Mouse (Mus musculus) bone marrow, adult 2 months (tissue): ENCODE results near the gene Prrt1. TPM values are rescaled to one million over a fixed set of nuclear protein-coding genes. Genes with fewer than 3 reads are reported as not detected.

Experiments
- H3K27ac ChIP-seq: fragments of 200-500 bp; 2 replicates; pipeline ENCODE4 v1.5.1; 2012; ENCODE audit warnings: low read depth, mild to moderate bottlenecking, control low read depth, inconsistent platforms, low read length; ENCODE audit not compliant: control insufficient read depth, poor library complexity, insufficient read depth
- H3K4me1 ChIP-seq: fragments of 200-500 bp; 2 replicates; pipeline ENCODE4 v1.6.1; 2011; ENCODE audit warnings: low read length; ENCODE audit not compliant: control insufficient read depth, insufficient read depth
- H3K4me3 ChIP-seq: fragments of 200-500 bp; replicated peaks from 2 replicates; pipeline ENCODE3; 2011; ENCODE audit warnings: mild to moderate bottlenecking, low read depth, low read length, control low read depth; ENCODE audit not compliant: control insufficient read depth
- CTCF ChIP-seq: fragments of 200-500 bp; IDR thresholded peaks from 2 replicates; pipeline ENCODE4 v1.5.1; 2011; ENCODE audit warnings: low read length, control low read depth; ENCODE audit not compliant: control insufficient read depth, insufficient read depth
- POLR2A ChIP-seq: fragments of 200-500 bp; IDR thresholded peaks from 2 replicates; pipeline ENCODE4 v1.6.1; 2011; ENCODE audit warnings: low read depth, mild to moderate bottlenecking, control low read depth, low read length, borderline replicate concordance; ENCODE audit not compliant: control insufficient read depth
- WGBS: fragments of 180-500 bp; shearing (Covaris S2); methylation state at CpG from one replicate; pipeline ENCODE4 v1.1.7; 2018; 5-methylcytosine and 5-hydroxymethylcytosine counted together
- polyA plus RNA-seq: library from polyadenylated mRNA; stranded (reverse); fragments of >200 nt; gene quantifications from 2 replicates; pipeline ENCODE4 v1.2.4, GENCODE M21; 2011; ENCODE audit warnings: low replicate concordance; ENCODE audit not compliant: missing spikeins, insufficient read depth, insufficient read length

The Prrt1 gene
- polyA plus RNA-seq, 1 experiment = 4.5 TPM

GRCm38 (mm10) chr17:34639461-34640255 is 10.3 kb downstream of the Prrt1 start:
- H3K4me3 ChIP-seq = no peak overlapping the region
- TF ChIP-seq CTCF (no peak), POLR2A (no peak)
- H3K4me1 ChIP-seq = peaks cover 4% of the 10 kb centered on the region; the same call in 1 of the 2 replicates
- 45% methylated on average over 7 of the region's 7 CpGs for WGBS
- H3K27ac ChIP-seq = peak overlapping the region; percentile 92

GRCm38 (mm10) chr17:34640778-34641601 is 11.7 kb downstream of the Prrt1 start:
- 0 out of 2 replicates have a peak overlapping the region, but pooled peaks have one; percentile 50 for H3K27ac ChIP-seq
- H3K4me3 ChIP-seq = no peak overlapping the region
- 44% methylated on average over 11 of the region's 11 CpGs for whole genome bisulfite sequencing
- TF ChIP-seq CTCF (no peak), POLR2A (no peak)
- H3K4me1 ChIP-seq = peaks cover 4% of the 10 kb centered on the region; the same call in 1 of the 2 replicates

- H3K27ac ChIP-seq = no peak overlapping the region
- TF ChIP-seq POLR2A = no peak
- no peak for TF ChIP-seq CTCF
- 55% methylated on average over 3 of the region's 3 CpGs for WGBS
- peaks cover 7% of the 10 kb centered on the region for H3K4me1 ChIP-seq
- H3K4me3 ChIP-seq = no peak overlapping the region
Measured at GRCm38 (mm10) chr17:34641945-34642344, 12.6 kb downstream of the Prrt1 start.

GRCm38 (mm10) chr17:34643379-34643778 is 14.0 kb downstream of the Prrt1 start:
- H3K4me1 ChIP-seq = peaks cover 9% of the 10 kb centered on the region
- WGBS = 89% methylated on average over 4 of the region's 4 CpGs
- no peak overlapping the region for H3K4me3 ChIP-seq
- H3K27ac ChIP-seq = no peak overlapping the region
- TF ChIP-seq CTCF (no peak), POLR2A (no peak)

- Histone ChIP-seq H3K4me3 (no peak overlapping the region), H3K27ac (no peak overlapping the region), H3K4me1 (peaks cover 7% of the 10 kb centered on the region)
- no peak for TF ChIP-seq CTCF
- TF ChIP-seq POLR2A = no peak
- WGBS = 81% methylated on average over 10 of the region's 10 CpGs
Measured at GRCm38 (mm10) chr17:34643944-34644343, 14.6 kb downstream of the Prrt1 start.

- peaks cover 7% of the 10 kb centered on the region for H3K4me1 ChIP-seq
- 1% methylated on average over 16 of the region's 16 CpGs for WGBS
Measured at GRCm38 (mm10) chr17:34644608-34645007, 15.3 kb downstream of the Prrt1 start, which contains the start of gene Fkbpl. Fkbpl (plus strand) TSS chr17:34644764.

GRCm38 (mm10) chr17:34645256-34645829 is 16.0 kb downstream of the Prrt1 start:
- TF ChIP-seq POLR2A = no peak
- no peak for TF ChIP-seq CTCF
- H3K27ac ChIP-seq = no peak overlapping the region
- 66% methylated on average over 10 of the region's 10 CpGs for WGBS

More at GRCm38 (mm10) chr17:34644608-34645007, 15.3 kb downstream of the Prrt1 start, which contains the start of gene Fkbpl:
- Histone ChIP-seq H3K27ac (peak within 1 kb of the TSS; percentile 55), H3K4me3 (peak within 1 kb of the TSS; percentile 71)
- TF ChIP-seq CTCF (no peak), POLR2A (no peak)

GRCm38 (mm10) chr17:34645831-34646511 is 16.6 kb downstream of the Prrt1 start:
- WGBS = 48% methylated on average over 30 of the region's 30 CpGs
- peak overlapping the region; percentile 45; the same call in 1 of the 2 replicates for H3K27ac ChIP-seq
- peak overlapping the region; percentile 33 for H3K4me3 ChIP-seq
- TF ChIP-seq CTCF (no peak), POLR2A (no peak)
- peaks cover 7% of the 10 kb centered on the region for H3K4me1 ChIP-seq

More at GRCm38 (mm10) chr17:34645256-34645829, 16.0 kb downstream of the Prrt1 start:
- Histone ChIP-seq H3K4me3 (peak overlapping the region; percentile 27), H3K4me1 (peaks cover 7% of the 10 kb centered on the region)
